Mouse (Mus musculus): ENCODE results near the gene Spag5.
"Not testable (repeated sequence)": the region's sequence is repeated elsewhere in the genome, so short reads cannot be mapped to it uniquely, and the experiment has no call there.

Gene Spag5

GRCm38 (mm10) chr11:78301357-78302084 is at the start of gene Spag5:
TSS of gene Spag5 (plus strand) at chr11:78301529.
- peak; percentile 61 for DNase-seq (ENCODE audit: low read depth, low spot score)

DNA sequence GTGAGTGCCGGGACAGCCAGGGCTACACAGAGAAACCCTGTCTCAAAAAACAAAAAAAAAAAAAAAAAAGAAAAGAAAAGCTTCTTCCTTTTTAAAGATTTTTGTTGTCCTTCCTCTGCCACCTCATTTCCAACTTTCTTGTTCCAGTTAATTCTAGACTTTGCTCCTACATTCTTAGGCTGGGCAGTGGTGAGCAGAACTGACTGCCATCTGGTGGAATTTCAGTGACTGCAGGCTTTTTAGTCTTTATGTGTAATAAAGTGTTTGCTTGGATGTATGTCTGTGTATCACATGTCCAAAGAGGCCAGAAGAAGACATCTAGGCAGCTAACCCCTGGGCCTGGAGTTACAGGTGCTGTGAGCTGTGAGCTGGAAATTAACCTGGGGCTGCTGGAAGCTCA is 44.7 kb upstream of the Spag5 start:
- no peak for DNase-seq (ENCODE audit: low read depth, low spot score)

DNA sequence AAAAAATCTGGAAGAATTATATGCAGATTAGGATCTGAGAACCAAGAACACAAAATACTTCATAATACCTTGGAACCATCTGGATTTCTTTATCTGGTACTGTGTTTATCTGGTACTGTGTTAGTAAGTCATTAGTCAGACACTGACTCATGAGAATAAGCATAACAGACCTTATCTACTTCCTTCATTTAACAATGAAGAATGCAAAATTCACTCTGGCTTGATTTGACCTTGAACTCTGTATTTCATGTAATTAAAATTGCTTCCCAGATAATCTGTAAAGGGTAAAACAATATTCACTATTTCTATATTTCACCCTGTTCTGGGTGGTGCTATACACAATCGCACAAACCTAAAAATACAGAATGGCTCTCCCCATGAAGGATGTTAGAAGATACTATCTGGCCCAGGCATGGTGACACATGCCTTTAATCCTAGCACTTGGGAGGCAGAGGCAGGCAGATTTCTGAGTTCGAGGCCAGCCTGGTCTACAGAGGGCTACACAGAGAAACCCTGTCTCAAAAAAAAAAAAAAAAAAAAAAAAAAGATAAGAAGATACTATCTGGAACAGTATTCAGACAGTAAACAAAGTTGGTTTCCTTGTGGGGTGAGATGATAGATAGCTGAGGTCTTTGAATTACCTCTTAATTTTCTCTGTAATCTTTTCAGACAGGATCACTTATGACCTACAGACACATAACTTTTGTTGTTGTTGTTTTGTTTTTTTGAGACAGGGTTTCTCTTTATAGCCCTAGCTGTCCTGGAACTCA is 40.7 kb upstream of the Spag5 start:
- DNase-seq (ENCODE audit: low read depth, low spot score), result no peak

GRCm38 (mm10) chr11:78261380-78262352 is 39.7 kb upstream of the Spag5 start, which contains the start of gene 2610507B11Rik:
TSS of gene 2610507B11Rik (plus strand) at chr11:78261752.
- DNase-seq (ENCODE audit: low read depth, low spot score), result peak; percentile 89

GRCm38 (mm10) chr11:78262550-78262949 is 38.8 kb upstream of the Spag5 start:
- DNase-seq (ENCODE audit: low read depth, low spot score), result peak; percentile 28

- no peak for DNase-seq (ENCODE audit: low read depth, low spot score)
These were observed 35.8 kb upstream of the Spag5 start for GRCm38 (mm10) chr11:78265571-78265970.

DNA sequence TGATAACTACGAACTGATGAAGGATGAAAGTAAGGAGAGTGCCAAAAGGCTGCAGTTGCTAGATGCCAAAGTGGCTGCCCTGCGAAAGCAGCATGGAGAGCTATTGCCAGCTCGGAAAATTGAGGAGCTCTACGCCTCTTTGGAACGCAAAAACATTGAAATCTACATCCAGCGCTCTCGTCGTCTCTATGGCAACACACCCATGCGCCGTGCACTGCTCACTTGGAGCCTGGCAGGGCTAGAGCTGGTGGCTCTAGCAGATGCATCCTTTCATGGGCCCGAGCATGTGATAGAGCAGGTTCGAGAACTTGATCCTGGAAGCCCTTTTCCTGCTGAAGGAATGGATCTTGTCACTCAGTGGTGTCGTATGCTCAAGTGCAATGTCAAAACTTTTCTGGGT is 29.3 kb upstream of the Spag5 start:
- DNase-seq (ENCODE audit: low read depth, low spot score), result no peak

GRCm38 (mm10) chr11:78275596-78275995 is 25.7 kb upstream of the Spag5 start:
- no peak for DNase-seq (ENCODE audit: low read depth, low spot score)

- DNase-seq (ENCODE audit: low read depth, low spot score), result not testable (repeated sequence)
These were observed 25.2 kb upstream of the Spag5 start for GRCm38 (mm10) chr11:78276169-78276568.

- no peak for DNase-seq (ENCODE audit: low read depth, low spot score)
These were observed 22.5 kb upstream of the Spag5 start for GRCm38 (mm10) chr11:78278853-78279252.

DNA sequence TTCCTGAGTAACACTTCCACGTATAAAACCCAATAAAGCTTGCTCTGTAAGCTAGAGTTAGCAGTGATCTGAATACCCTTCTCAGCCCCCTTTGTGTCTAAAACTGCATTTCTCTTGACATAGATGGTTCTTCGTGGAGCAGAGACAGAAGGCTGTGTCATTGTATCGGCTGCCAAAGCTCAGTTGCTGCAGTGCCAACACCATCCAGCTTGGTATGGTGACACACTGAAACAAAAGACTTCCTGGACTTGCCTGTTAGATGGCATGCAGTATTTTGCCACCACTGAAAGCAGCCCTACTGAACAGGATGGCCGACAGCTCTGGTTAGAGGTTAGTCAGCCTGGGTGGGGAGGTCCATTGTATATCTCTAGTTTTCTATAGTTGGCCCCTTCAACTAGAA is 21.7 kb upstream of the Spag5 start:
- DNase-seq (ENCODE audit: low read depth, low spot score), result no peak

GRCm38 (mm10) chr11:78289146-78289763 is 12.1 kb upstream of the Spag5 start:
- no peak for DNase-seq (ENCODE audit: low read depth, low spot score)

DNA sequence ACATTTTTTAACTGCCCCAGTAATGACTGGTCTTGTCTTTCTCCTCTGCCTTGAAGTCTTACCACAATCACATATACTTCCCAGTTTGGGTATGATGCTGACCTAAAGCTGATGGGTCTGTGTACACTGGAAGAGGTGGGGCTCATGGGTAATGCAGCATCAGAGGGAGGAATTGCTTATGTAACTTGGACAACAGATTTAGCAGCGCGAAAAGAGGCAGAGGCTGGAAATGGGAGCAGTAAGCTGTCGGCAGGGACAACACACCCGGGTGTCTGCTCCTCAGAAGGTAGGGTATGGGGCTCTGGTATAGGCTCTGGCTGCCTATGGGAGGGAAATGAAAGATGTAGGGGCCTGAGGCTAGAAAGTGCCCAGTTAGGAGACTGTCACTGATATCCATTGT is 10.7 kb upstream of the Spag5 start, which contains the start of gene BC030499:
BC030499 (plus strand) TSS at position 188 of the 400 bp plus-strand sequence.
- DNase-seq (ENCODE audit: low read depth, low spot score), result no peak

DNA sequence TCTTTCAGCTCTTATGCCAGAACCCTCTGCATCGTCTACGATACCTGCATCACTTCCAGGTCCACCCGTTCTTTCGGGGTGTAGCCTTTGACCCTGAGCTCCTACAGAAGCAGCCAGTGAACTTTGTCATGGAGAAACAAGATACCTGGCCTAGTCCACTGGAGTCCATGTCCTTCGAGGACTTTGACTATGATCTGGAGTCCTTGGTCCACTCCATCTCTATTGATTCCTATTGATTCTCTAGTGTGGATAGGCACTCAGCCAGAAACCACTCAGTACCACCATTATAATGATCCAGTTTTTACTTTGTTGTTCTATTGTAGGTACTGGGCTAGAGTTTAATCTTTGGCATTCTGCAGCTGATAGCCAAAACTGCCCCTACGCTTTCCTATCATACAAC is 6.7 kb upstream of the Spag5 start:
- DNase-seq (ENCODE audit: low read depth, low spot score), result no peak

GRCm38 (mm10) chr11:78300917-78301316 is 412 bp upstream of the Spag5 start:
- DNase-seq (ENCODE audit: low read depth, low spot score), result no peak

GRCm38 (mm10) chr11:78305272-78305671 is 3.9 kb downstream of the Spag5 start:
- no peak for DNase-seq (ENCODE audit: low read depth, low spot score)

DNA sequence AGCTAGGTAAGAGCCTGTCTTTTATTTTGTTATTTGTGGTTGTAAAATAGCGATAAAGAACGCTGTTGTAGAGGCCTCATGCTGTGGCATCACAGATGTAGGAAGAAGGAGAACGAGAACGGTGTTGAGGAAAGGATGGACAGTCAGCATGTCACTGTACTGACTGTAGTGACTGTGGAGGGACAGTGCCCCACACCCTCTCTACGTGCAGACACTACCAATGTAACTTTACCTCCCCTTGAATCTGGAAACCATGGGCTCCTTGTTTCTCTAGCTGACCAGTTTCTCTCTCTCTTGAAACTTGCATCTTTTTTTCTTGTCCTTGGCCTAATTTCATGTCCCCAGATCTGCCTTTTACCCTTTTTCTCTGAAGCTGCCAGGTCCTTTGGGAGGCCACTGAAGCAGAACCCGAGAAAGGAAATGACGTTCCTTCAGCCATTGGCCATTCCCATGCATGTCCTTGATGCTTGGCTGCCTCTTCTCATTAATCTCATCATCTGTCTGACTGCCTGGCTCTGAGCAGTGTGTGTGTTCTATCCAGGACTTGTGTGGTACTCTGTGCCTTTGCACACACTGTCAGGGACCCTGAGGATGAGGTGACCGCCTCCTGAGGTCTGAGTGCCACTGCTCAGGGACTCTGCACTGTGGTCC is 9.7 kb downstream of the Spag5 start:
- DNase-seq (ENCODE audit: low read depth, low spot score), result no peak

- DNase-seq (ENCODE audit: low read depth, low spot score), result no peak
These were observed 12.3 kb downstream of the Spag5 start for GRCm38 (mm10) chr11:78313662-78314061.

DNA sequence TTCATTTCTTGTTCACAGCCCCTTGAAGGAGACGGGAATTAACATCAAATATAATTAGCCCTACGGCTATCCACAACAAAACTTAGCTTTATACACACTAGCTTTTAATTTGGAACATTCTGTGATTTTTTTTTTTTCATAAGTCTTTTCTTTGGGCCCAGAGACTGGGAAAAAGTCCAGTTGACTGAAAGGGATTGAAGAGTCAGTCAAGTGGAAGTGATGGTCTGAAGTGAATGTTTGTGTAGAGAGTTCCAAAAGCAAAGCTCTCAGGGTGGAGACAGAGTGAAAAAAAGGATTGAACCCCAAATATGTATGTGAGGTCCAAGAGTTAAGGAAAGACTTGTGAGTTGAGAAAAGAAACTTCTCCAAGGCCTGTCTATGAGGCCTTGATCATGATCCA is 17.1 kb downstream of the Spag5 start:
- no peak for DNase-seq (ENCODE audit: low read depth, low spot score)

- no peak for DNase-seq (ENCODE audit: low read depth, low spot score)
These were observed 20.9 kb downstream of the Spag5 start for GRCm38 (mm10) chr11:78322076-78322831.
